Mouse (Mus musculus): ENCODE measurements around the gene Fgfr2.

Fgfr2 gene

GRCm38 (mm10) chr7:132742912-132743311, 380.2 kb downstream of the Fgfr2 start:
- DNase-seq = no peak

DNA sequence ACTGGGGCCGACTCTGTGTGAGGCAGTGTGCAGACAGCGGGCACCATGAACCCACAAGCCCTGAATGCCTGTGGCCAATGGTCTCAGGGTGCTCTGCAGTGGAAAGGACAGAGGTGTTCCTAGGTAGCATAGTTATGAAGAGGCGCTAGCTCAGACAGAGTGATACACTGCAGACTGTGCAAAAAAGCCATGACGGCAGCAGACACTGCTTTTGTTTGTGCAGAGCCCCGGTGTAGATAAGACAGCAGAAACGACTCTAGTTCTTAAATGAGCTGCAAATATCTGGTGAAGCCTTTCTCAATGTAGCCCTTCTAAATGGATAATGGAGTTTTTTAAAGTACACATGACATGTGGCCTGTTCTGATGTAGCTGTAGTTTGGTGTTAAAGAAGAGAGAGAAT, 383.3 kb downstream of the Fgfr2 start:
- no peak for DNase-seq

DNA sequence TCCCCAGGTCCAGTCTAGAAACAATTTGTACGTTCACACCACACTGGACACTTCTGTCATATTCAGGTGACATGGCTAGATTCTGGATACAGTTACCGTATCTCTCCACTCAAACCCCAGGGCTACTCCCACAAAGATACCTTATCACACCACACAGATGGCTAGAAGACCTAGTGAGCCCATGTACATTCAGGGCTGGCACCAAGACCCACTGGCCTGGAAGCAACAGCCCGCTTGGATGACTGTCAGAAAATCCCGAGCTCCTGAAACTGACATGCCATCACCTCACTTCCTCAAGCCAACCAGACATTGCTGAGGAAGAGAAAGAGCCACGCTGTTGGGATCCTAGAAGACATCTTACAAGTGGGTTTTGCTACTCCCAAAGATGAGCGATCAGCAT, 384.3 kb downstream of the Fgfr2 start:
- no peak for DNase-seq

- peak; percentile 67 for DNase-seq
Measured at GRCm38 (mm10) chr7:132736099-132736862, 386.9 kb downstream of the Fgfr2 start.

DNA sequence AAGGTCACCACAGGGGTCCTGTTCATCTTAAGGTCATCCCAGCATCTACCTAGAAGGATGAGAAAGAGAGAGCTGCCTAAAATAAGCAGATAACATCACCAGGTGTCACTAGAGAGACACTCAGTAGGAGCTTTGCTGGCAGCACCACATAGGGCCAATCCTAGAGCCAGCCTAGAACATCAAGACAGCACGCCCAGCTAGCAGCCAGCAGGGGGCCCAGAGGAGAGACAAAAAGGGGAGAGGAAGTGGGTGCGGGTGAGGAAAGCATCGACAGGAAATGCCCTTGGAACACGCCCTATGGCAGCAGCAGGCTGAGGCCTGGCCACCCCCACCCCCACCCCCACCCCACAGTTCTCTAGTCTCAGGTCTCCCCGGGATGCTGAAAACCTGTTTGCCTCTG, 388.0 kb downstream of the Fgfr2 start:
- peak; percentile 82 for DNase-seq

- no peak for DNase-seq
Measured at GRCm38 (mm10) chr7:132734222-132734621, 388.9 kb downstream of the Fgfr2 start.

DNA sequence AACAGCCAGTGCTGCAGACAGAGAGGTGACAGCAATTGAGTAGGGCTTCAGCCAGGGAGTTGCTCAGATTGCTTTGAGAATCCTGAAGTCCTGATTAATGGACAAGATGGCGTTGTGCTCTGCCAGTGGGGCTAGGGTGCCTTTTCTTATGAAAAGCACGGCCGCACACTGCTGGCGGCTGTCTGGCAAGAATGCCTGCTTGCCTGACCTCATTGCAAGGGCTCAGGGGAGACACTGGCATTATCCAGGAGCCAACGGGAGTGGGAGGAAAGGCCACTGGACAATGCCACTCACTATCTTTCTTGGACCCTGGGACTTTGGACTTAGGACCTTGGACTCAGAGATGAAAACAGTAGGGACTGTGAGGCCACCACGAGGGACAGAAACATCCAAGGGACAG, 389.6 kb downstream of the Fgfr2 start:
- no peak for DNase-seq

- no peak for DNase-seq
Measured at GRCm38 (mm10) chr7:132732136-132732789, 390.9 kb downstream of the Fgfr2 start.

GRCm38 (mm10) chr7:132731558-132731957, 391.6 kb downstream of the Fgfr2 start:
- DNase-seq = no peak

DNA sequence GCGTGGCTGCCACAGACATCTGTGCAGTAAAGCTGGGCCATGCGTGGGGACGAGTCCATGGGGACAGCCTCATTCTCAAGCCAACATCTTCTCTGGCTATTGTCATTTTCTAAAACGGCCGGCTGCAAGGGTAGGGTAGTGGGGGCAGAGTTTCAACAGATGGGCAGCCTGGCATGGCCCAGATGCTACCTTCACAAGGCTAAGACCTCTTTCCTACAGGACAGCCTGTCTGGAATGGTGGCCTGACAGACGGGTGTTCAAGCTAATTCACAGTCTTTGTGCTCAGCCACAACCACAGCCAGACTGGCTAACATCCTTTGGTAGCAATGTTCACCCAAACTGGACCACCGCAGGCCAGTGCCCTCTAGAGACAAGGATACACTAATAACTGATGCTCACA, 392.6 kb downstream of the Fgfr2 start:
- no peak for DNase-seq

DNA sequence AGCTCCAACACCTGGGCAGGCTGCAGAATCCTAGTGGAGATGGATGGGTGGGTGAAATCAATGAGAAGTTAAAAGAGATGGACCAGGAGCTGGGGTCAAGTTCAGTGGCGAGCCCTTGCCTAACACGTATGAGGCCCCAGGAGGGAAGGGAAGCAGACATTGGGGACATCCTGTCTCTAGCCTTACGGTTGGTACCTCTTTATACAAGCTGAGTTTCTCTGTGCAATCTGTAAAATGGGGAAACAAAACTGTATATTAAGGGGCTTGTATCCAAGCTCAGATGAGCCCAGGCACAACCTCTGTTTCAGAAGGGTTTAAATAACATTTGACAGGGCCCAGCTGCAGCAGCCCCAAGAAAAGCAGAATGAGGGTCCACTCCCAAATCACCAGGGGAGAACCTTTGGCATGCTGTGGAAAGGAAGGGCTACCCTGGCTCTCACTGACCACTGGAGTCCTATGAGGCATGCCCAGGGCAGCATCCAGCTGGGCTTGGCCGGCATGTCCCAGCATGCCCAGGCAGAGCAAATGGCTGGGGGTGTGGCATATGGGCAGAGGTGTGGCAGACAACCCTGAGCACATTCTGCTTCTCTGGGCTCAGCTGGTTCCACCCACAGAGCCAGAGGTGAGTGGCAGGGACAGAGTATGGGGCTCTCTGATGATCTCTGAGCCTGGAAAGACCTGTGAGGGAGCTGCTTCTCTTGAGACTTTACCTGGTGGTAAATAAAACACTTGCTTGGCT, 393.9 kb downstream of the Fgfr2 start:
- DNase-seq = no peak

GRCm38 (mm10) chr7:132726106-132726861, 396.9 kb downstream of the Fgfr2 start:
- no peak for DNase-seq

DNA sequence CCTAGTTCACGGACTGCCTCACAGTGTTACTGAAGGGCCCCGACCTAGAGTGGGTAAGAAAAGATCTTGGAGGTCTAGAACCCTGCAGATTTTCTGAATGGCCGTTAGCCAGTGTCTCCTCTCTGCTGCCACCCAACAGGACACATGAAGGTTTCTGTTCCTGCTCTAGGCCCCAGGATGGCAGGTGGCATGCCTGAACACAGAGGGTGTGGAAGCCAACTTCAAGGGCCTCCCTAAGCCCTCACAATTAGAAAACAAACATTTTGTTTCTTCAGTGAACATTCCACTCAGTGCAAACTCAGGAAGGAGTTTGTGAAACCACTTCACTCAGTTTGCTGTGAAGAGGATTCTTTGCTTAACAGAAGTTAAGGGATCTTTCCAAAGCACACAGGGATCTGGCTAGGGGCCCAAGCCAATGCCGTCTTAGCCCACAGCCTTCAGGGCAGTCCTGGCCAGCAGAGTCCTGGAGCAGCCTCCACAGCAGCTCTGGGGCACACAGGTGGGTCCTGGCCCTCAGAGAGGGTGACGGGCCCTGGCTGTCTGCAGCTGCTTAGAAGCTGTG, 398.6 kb downstream of the Fgfr2 start:
- DNase-seq = peak; percentile 81

DNA sequence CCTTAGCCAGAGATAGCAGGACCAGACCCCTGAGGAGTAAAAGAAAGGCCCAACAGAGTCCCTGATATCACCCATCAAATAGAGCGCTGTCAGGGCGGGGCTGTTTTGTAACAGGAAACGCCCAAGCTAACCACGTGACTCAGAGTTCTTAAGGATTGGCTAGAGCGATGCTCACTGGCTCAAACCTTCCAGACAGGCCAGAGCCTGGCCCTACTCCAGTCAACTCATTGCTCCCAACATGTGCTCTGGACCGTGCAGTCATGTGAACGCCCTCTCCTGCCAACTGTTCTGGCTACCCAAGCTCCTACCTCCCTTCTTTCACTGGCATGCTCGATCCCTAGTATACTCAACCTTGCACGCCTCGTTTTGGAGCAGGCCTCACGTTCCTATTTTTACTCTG, 399.2 kb downstream of the Fgfr2 start:
- DNase-seq = peak; percentile 73

DNA sequence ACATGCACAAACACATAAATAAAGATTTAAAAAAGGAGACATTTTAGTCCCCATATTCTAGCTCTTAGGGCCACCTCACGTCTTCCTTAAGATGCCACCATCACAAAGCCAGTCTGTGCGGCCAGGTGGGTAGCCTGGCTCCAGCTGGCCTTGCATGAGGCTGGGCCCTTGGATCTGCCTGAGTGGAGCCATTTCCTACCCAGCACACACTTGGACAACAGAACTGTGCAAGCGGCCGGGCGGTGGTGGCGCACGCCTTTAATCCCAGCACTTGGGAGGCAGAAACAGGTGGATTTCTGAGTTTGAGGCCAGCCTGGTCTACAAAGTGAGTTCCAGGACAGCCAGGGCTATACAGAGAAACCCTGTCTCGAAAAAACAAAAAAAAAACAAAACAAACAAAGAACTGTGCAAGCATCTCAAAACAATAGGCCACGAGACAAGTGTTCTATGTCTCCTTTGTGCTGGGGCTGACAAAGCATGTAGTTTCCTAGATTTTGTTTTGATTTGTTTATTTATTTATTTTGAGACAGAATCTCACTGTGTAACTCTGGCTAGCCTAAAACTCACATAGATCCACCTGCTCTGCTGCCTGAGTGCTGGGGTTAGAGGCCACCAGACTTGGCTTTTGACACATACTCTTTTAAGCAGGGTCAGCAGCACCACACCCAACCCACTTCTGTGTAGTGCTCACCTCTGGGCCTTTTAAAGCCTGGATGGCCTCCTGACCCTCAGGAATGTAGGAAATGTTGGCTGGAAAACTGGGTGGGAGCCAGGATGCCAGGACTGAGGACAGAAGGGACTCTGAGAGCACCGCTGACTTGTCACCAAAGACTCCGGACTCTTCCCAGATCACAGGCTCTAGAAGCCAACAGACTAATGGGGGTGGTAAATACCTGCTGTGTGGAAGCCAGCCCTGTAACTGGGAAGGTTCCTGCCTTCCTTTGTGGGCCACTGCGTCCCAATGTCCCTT, 400.5 kb downstream of the Fgfr2 start:
- DNase-seq = peak; percentile 56

DNA sequence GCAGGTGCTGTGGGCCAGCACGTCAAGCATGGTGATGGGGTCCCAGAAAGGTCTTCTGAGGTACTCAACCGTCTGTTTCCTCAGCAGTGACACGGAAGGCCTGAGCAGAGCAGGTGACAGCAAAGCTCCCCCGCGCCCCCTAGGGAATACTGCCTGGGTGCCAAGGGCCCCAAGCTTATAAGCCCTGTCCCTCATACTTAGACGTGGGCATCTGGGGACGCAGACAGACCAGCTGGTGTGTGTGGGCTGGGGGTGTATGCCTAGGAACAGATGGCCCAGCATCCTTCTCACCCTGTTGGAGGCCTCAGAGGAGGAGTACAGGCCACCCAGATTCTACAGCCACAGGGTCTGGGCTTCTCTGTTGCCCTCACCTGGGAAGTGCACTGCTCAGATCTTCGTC, 402.6 kb downstream of the Fgfr2 start:
- no peak for DNase-seq

- no peak for DNase-seq
Measured at GRCm38 (mm10) chr7:132719570-132719969, 403.6 kb downstream of the Fgfr2 start.

DNA sequence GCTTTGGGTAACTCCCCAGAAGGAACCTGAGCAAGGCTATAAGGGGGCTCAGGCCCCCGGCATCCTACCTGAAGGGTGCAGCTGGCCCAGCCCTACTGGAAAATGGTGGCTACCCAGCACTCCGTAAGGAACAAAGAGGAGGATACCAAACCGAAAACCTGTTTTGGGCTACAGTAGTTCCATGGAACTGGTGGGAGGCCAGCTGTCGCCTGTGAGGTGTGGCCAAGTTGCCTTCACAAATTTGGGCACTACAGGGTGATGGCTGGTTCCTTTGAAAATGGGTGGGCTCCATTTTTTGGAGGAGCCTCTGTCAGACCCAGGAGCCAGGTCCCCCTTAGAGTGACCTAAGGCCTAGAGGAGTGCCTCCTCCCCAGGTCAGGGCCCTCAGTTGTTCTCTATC, 407.9 kb downstream of the Fgfr2 start:
- DNase-seq = no peak

DNA sequence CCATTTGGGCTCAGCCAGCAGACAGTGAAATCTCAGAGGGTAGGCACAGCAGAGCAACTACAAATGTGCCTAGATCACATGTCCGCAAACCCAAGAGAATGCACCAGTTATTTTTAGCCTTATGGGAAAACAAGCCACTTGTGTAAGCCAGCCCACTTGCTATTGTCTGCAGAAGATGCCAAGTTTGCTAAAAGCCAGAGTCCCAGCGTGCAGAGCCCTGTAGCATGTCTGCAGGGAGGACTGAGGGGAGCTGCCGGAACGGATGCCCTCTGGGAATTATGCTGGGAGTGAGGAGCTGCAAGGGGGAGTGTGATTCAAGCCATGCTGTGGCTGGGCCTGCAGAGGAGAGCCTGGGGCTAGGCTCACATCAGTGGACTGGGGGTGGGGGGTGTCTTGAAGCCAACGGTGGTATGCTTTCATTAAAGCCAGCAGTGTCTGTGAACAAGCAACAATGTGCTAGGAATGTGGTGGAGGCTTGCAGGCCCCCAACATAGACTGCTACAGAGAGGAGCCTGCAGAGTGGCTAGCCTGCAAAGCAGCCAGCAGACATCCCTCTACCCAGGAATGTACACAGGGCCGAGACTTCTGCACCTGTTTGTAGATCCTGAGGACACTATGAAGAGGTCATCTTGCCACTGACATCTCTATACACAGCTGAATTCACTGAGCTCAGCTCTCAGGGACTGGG, 408.8 kb downstream of the Fgfr2 start:
- DNase-seq = peak; percentile 61

DNA sequence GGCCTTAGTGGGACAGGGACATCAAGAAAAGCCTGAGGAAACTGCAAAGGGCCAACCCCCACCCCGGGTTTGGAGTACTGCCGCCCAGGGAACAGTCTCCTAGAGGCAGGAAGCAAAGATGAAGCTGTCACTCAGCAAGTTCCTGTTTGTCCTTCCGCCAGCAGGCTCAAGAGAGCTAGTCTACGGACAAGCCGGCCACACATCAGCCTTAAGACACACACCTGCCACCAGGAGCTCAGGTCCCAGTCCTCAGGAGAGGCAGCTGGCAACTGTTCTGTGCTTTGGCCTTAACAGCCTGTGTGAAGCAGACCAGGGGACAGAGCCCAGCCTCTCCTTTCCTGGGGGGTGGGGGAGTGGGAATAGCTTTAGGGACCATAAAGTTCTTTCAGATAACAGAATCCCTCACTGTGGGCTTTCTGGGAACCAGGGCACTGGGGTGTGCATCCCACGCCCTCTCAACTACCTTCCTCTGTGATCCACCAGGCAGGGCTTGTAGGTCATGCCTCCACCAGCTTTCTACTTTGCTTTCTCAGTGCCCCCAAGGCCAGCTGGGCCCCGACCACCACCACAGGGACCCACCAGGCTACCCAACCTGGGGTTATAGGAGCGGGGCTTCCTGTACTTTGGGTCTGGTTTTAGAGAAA, 409.5 kb downstream of the Fgfr2 start:
- DNase-seq = peak; percentile 67
